Mouse (Mus musculus) liver, embryonic 14.5 days (tissue): ENCODE results near the gene Arsa. TPM values are rescaled to one million over a fixed set of nuclear protein-coding genes. Genes with fewer than 3 reads are reported as not detected.
A peak's percentile ranks its signal among the peaks of the same experiment; 100 is the strongest.

ENCODE experiments used
- ATAC-seq: fragments of 200-750 bp; cut with Nextera tagmentation; 2 replicates; pipeline ENCODE4 v1.8.0; 2017; ENCODE audit warnings: moderate number of reproducible peaks, mild to moderate bottlenecking, moderate library complexity; ENCODE audit not compliant: insufficient read depth
- DNase-seq, 3 experiments: peaks; one replicate each; pipeline ENCODE4 v3.0.0-alpha.2; 2012 to 2013; ENCODE audit warnings: low read depth in 3 of 3, low spot score in 3 of 3
- H3K27ac ChIP-seq: fragments of 300-500 bp; sonication (generic); 2 replicates; pipeline ENCODE4 v1.5.1; 2014; ENCODE audit warnings: moderate library complexity, mild to moderate bottlenecking, control low read depth, inconsistent platforms
- H3K27me3 ChIP-seq: fragments of 300-500 bp; sonication (generic); 2 replicates; pipeline ENCODE4 v1.6.1; 2014; ENCODE audit warnings: mild to moderate bottlenecking, low read length, moderate library complexity; ENCODE audit not compliant: control insufficient read depth, insufficient read depth
- H3K36me3 ChIP-seq: fragments of 300-500 bp; sonication (generic); replicated peaks from 2 replicates; pipeline ENCODE4 v1.6.1; 2014; ENCODE audit warnings: low read depth; ENCODE audit not compliant: control insufficient read depth, insufficient read depth
- H3K4me1 ChIP-seq, 2 experiments: fragments of 200-500 bp in 1 of 2; fragments of 300-500 bp in 1 of 2; sonication (generic) in 1 of 2; replicated peaks; 2 replicates each; pipeline ENCODE4 v1.6.1; 2012 to 2014; ENCODE audit warnings: antibody characterized with exemption in 1 of 2, inconsistent platforms in 1 of 2, low read length in 1 of 2; ENCODE audit not compliant: control insufficient read depth in 2 of 2, insufficient read depth in 2 of 2
- H3K4me2 ChIP-seq: fragments of 300-500 bp; sonication (generic); 2 replicates; pipeline ENCODE4 v1.6.1; 2014; ENCODE audit warnings: low read depth, mild to moderate bottlenecking, control low read depth, moderate library complexity
- H3K4me3 ChIP-seq, 2 experiments: fragments of 200-500 bp in 1 of 2; fragments of 300-500 bp in 1 of 2; sonication (generic) in 1 of 2; 2 replicates each; pipeline ENCODE4 v1.5.1; 2012 to 2014; ENCODE audit warnings: low read depth in 2 of 2, low read length in 2 of 2, mild to moderate bottlenecking in 2 of 2, control low read depth in 1 of 2, inconsistent platforms in 1 of 2, moderate library complexity in 1 of 2; ENCODE audit not compliant: insufficient read depth in 1 of 2
- H3K9ac ChIP-seq: fragments of 300-500 bp; sonication (generic); replicated peaks from 2 replicates; pipeline ENCODE4 v1.6.1; 2014; ENCODE audit warnings: mild to moderate bottlenecking, control low read depth, moderate library complexity
- H3K9me3 ChIP-seq: fragments of 300-500 bp; sonication (generic); 2 replicates; pipeline ENCODE4 v1.6.1; 2016; ENCODE audit warnings: low read length, mixed read lengths; ENCODE audit not compliant: control insufficient read depth
- CTCF ChIP-seq: IDR thresholded peaks from 2 replicates; pipeline ENCODE4 v1.5.1; 2016; ENCODE audit warnings: antibody characterized with exemption, low read depth, control low read depth
- EP300 ChIP-seq: IDR thresholded peaks from 2 replicates; pipeline ENCODE4 v1.6.1; 2016; ENCODE audit warnings: antibody characterized with exemption, low read depth
- WGBS: fragments of 180-500 bp; shearing (Covaris S2); extraction: QIAGEN DNeasy Blood & Tissue Kit; methylation state at CpG from one replicate; pipeline ENCODE4 v1.1.7; 2014; ENCODE audit not compliant: insufficient replicate concordance; 5-methylcytosine and 5-hydroxymethylcytosine counted together
- polyA plus RNA-seq, 2 experiments: library from polyadenylated mRNA; depleted of rRNA in 1 of 2; stranded (reverse) in 1 of 2; unstranded in 1 of 2; fragments of >200 nt; fragmentation: Nextera tagmentation in 1 of 2; extraction: Ambion mirVana in 1 of 2; gene quantifications; 2 replicates each; pipeline versions ENCODE4 v1.2.1 to v1.2.3; 2012 to 2014

The Arsa gene
- polyA plus RNA-seq, 2 experiments: 3.1 to 3.4 TPM

DNA sequence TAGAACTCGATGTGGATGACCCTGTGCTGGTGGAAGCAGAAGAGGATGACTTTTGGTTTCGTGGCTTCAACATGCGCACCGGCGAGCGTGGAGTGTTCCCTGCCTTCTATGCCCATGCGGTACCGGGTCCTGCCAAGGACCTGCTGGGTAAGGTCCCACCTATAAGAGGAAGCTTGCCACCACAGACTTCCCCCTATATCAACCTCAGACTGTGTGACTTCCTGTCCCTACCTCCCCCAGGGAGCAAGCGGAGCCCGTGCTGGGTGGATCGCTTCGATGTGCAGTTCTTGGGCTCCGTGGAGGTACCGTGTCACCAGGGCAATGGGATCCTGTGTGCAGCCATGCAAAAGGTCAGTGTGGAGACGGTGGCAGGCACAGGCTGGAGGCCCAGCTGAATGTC lies 18.3 kb downstream of the Arsa start:
- no peak for ATAC-seq
- Histone ChIP-seq H3K27me3 (peaks cover 13% of the 10 kb centered on the region), H3K36me3 (no peaks in the 10 kb centered on the region), H3K9ac (no peak overlapping the region), H3K4me2 (no peak overlapping the region), H3K27ac (no peak overlapping the region), H3K4me1 (no peaks in the 10 kb centered on the region), H3K9me3 (no peaks in the 10 kb centered on the region), H3K4me3 (no peak overlapping the region)
- DNase-seq: no peak
- no peak for TF ChIP-seq CTCF
- no peak for TF ChIP-seq EP300
- WGBS: 24% methylated on average over 15 of the region's 15 CpGs

DNA sequence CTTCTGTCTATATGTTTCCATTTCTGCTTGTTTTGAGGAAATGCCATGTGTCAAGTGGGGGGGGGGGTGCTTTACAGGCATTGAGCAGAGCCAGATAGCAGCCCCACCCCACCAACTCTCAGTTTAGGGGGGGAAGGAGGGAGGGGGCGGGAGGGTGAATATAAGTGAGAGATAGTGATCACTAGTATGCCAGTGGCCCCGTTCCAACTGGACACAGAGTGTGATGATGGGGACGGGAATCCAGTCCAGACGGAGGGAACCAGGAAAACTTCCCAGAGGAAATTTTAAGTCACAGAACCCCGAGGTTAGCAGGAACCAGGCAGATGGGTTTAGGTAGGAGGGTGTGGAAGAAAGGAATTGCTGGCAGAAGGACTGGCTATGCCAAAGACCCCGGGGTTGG lies 21.6 kb downstream of the Arsa start:
- TF ChIP-seq CTCF (no peak), EP300 (no peak)
- ATAC-seq: no peak
- no peaks in the 10 kb centered on the region for H3K36me3 ChIP-seq
- 51% methylated on average over 6 of the region's 6 CpGs for WGBS
- no peak overlapping the region for H3K9ac ChIP-seq
- no peaks in the 10 kb centered on the region for H3K9me3 ChIP-seq
- no peaks in the 10 kb centered on the region for H3K4me1 ChIP-seq
- peaks cover 19% of the 10 kb centered on the region for H3K27me3 ChIP-seq
- H3K4me2 ChIP-seq: no peak overlapping the region
- H3K27ac ChIP-seq: no peak overlapping the region
- no peak for DNase-seq
- H3K4me3 ChIP-seq: no peak overlapping the region

DNA sequence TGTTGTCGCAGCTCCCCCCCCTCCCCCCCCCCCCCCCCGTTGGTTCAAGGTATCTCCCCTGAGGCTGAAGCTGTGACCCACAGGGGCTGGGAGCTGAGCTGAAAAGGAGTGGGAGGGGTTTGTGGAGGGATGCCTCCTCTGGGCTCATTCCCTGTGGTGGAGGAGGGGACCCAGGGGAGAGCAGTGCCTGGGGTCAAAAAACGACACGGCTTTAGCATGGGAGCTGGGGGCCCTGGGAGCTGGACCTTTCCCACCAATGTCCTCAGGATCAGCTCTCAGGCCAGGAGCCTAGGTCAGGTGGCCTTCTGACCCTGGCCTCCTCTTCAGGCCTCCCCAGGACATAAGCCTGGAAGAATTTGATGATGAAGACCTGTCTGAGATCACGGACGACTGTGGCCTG lies 22.4 kb downstream of the Arsa start:
- H3K9me3 ChIP-seq: no peaks in the 10 kb centered on the region
- ATAC-seq (no peak), DNase-seq (no peak)
- H3K4me3 ChIP-seq: no peak overlapping the region
- no peak overlapping the region for H3K4me2 ChIP-seq
- no peak overlapping the region for H3K27ac ChIP-seq
- no peaks in the 10 kb centered on the region for H3K4me1 ChIP-seq
- TF ChIP-seq EP300 (no peak), CTCF (no peak)
- WGBS: 30% methylated on average over 4 of the region's 6 CpGs
- no peak overlapping the region for H3K9ac ChIP-seq
- no peaks in the 10 kb centered on the region for H3K36me3 ChIP-seq
- peaks cover 19% of the 10 kb centered on the region for H3K27me3 ChIP-seq

DNA sequence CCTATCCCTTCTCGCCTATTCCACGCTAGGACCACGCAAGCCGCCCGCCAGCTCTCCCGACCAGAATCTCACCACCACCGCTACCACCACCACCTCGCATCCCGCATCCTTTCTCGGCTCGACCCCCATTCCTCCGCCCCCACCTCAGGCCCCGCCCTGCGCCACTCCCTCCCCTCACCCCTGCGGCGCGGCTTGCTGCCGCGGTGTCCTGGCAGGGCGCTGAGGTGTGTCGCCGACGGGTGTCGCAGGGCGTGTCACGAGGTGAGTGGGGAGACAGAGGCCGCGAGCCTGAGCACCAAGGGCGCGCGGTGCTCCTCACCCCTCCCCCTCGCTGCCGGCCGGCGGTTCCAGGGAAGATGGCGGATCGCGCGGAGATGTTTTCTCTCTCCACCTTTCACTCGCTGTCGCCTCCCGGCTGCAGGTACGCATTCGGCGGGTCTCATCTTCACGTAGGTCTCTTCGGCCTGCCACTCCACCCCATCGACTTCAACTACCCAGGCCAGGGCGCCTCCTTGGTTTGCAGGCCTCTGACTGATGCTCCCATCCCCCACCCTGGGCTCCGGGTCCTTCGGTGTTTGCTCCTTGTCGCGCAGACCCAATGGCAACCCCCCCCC lies 23.3 kb downstream of the Arsa start, which contains the start of gene Mapk8ip2:
TSS of gene Mapk8ip2 (plus strand) at position 49 of the 614 bp plus-strand sequence.
- H3K27me3 ChIP-seq: peaks cover 19% of the 10 kb centered on the region
- H3K9me3 ChIP-seq: no peaks in the 10 kb centered on the region
- H3K27ac ChIP-seq: no peak within 1 kb of the TSS
- ATAC-seq (no peak), DNase-seq (no peak)
- TF ChIP-seq EP300 (no peak), CTCF (no peak)
- H3K4me1 ChIP-seq: no peaks in the 10 kb centered on the region
- H3K9ac ChIP-seq: no peak within 1 kb of the TSS
- WGBS: 2% methylated on average over 53 of the region's 53 CpGs
- H3K36me3 ChIP-seq: no peaks in the 10 kb centered on the region
- peak within 1 kb of the TSS; percentile 8 to 26; a peak in 2 of 4 replicates for H3K4me3 ChIP-seq
- H3K4me2 ChIP-seq: peak within 1 kb of the TSS; percentile 50

DNA sequence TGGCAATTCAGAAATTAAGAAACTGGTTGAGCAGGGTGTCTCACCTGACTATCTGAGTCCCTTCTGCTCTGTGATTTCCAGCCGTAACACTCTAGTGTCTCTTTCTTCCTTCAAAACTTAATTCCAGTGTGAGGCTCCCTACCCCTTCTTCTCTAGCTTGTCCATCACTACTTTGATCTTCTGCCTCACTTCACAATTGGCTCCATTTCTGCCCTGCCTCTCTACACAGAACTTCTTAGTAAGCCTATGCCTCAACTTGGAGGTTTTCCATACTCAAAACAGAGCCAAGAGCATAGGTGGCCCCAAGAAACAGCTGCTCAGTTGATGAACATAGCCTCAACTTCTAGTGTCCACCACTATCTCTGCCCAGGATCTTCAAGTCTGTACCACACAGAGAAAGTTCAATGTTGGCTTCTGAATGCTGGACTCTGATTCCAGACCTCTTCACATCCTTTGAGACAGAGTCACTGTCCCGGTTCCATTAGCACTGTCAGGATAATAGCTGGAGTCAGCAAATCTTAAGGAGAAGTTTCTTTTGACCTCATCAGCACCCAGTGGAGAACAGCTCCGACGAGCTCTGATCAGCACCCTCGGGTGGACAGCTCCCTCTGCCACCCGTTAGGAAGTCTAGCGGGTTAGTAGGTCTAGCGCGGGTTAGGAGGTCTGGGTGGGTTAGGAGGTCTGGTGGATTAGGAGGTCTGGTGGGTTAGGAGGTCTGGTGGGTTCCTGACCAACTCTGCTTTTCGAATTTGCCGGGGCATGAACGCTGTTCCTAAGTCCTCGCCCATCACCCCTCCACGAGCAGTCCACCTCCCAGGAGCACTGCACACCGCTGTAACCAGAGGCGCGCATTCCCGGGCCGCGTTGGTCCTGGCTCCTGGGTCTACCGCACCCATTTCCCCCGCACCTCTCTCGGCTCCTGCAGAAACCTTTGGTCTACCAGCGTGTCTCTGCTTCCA lies 24.0 kb downstream of the Arsa start:
- no peak for ATAC-seq

More for the DNA sequence above, 24.0 kb downstream of the Arsa start:
- no peak overlapping the region for H3K9ac ChIP-seq
- H3K9me3 ChIP-seq: no peaks in the 10 kb centered on the region
- TF ChIP-seq EP300 (no peak), CTCF (no peak)
- DNase-seq: peak in 2 of 3 experiments; percentile 39 to 43
- H3K27ac ChIP-seq: no peak overlapping the region
- H3K4me3 ChIP-seq: no peak overlapping the region
- no peaks in the 10 kb centered on the region for H3K36me3 ChIP-seq
- peak overlapping the region; percentile 50; the same call in 1 of the 2 replicates for H3K4me2 ChIP-seq
- no peaks in the 10 kb centered on the region for H3K4me1 ChIP-seq
- peaks cover 19% of the 10 kb centered on the region for H3K27me3 ChIP-seq
- 3% methylated on average over 24 of the region's 24 CpGs for WGBS
